Mouse (Mus musculus) liver, postnatal 0 days (tissue): ENCODE measurements around the gene Selenow.

Experiments
- CTCF ChIP-seq: sonication (generic); IDR thresholded peaks from 2 replicates; pipeline ENCODE4 v1.5.1; 2016; ENCODE audit warnings: antibody characterized with exemption, low read depth
- EP300 ChIP-seq: IDR thresholded peaks from 2 replicates; pipeline ENCODE4 v1.6.1; 2016; ENCODE audit warnings: antibody characterized with exemption, low read depth, mild to moderate bottlenecking

DNA sequence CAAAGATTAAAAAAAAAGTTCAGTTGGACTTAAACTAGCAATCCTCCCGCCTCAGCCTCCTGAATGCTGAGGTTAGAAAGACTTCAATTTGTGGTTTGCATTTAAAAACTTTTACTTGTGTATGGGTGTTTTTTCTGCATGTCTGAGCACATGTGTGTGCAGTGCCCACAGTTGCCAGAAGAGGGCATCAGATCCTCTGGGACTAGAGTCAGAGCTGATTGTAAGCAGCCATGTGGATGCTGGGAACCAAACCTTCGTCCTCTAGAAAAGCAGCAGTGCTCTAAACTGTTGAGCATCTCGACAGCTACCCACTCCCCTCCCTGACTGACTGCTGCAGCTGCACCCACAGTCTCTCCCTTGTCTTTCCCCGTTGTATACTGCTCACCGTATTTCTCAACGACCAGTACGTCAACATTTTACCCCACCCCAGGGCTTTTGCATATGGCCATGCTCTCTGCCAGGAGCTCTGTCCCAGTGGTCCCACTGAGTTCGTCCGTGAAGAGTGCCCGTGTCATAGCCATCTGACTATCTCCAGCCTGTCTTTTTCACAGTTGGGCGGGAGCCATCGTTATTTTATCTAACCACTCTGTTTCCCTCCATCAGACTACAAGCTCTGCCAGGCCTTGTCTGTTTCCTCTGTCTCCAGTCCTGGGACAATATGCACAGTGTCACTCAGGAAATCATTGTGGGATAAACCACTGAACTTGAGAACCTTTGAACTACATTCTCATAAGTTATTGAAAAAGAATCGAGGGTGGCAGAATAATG, 31.3 kb upstream of the Selenow start:
- TF ChIP-seq CTCF (peak; percentile 72), EP300 (peak; percentile 57; the same call in 1 of the 2 replicates)
